ENCODE assay signal across 8 mouse cellular contexts in genomic region chr9:122117112-122117616, GRCm38 (mm10). TPM values are rescaled to one million over a fixed set of nuclear protein-coding genes. Genes with fewer than 3 reads are reported as not detected.
A peak's percentile ranks its signal among the peaks of the same experiment; 100 is the strongest.
DNase-seq lines count a peak whose midpoint lies in the region; ATAC-seq and TF ChIP-seq lines count a peak whose summit lies in the region.

Gene Snrk, plus strand, starts transcription at chr9:122117266.

- TF ChIP-seq EP300 in CH12.LX (IDR thresholded peaks at IDR 0.05; ENCODE audit: low read length), result no peak

- no peak for TF ChIP-seq RAD21 in CH12.LX (IDR thresholded peaks at IDR 0.05; ENCODE audit: low read depth, low read length)

- H3K27ac ChIP-seq in CH12.LX (ENCODE audit: insufficient read depth, low read depth), result no peak within 1 kb of the TSS
- peak within 1 kb of the TSS; percentile 94 for H3K27ac ChIP-seq in forebrain, embryonic 12.5 days
- peak within 1 kb of the TSS; percentile 88 for H3K27ac ChIP-seq in heart, embryonic 16.5 days (ENCODE audit: low read length)
- peak within 1 kb of the TSS; percentile 89 for H3K27ac ChIP-seq in liver, embryonic 13.5 days
- H3K27ac ChIP-seq in stomach, embryonic 14.5 days (ENCODE audit: low read length), result peak within 1 kb of the TSS; percentile 83

- ATAC-seq in forebrain, embryonic 12.5 days (ENCODE audit: low FRiP score), result peak; percentile 97
- ATAC-seq in heart, embryonic 16.5 days (replicated peaks; ENCODE audit: extremely low read depth, insufficient read depth, low FRiP score), result peak; percentile 95
- ATAC-seq in liver, embryonic 13.5 days (ENCODE audit: low read depth), result peak; percentile 94
- peak; percentile 95 for ATAC-seq in stomach, embryonic 14.5 days (ENCODE audit: insufficient number of reproducible peaks, insufficient read depth, low FRiP score, low read depth)

- H3K4me2 ChIP-seq in CH12.LX (ENCODE audit: insufficient read depth, low read depth, poor library complexity, severe bottlenecking), result peak within 1 kb of the TSS; percentile 99
- peak within 1 kb of the TSS; percentile 90 for H3K4me2 ChIP-seq in forebrain, embryonic 12.5 days
- peak within 1 kb of the TSS; percentile 84 for H3K4me2 ChIP-seq in heart, embryonic 16.5 days (ENCODE audit: low read depth, low read length)
- peak within 1 kb of the TSS; percentile 89 for H3K4me2 ChIP-seq in liver, embryonic 13.5 days
- H3K4me2 ChIP-seq in stomach, embryonic 14.5 days (replicated peaks; ENCODE audit: low read depth, low read length), result peak within 1 kb of the TSS; percentile 86

- H3K4me3 ChIP-seq in CH12.LX (replicated peaks in 1 of 3; ENCODE audit: low read depth in 2 of 3, low read length in 2 of 3, poor library complexity in 1 of 3), result peak within 1 kb of the TSS; percentile 69 to 90 (median 76)
- peak within 1 kb of the TSS; percentile 89 for H3K4me3 ChIP-seq in forebrain, embryonic 12.5 days (replicated peaks)
- H3K4me3 ChIP-seq in heart, embryonic 16.5 days (ENCODE audit: low read length), result peak within 1 kb of the TSS; percentile 89
- H3K4me3 ChIP-seq in liver, embryonic 13.5 days (replicated peaks), result peak within 1 kb of the TSS; percentile 87
- peak within 1 kb of the TSS; percentile 79 for H3K4me3 ChIP-seq in stomach, embryonic 14.5 days (ENCODE audit: low read depth, low read length)

- in situ Hi-C loops in CH12.LX (cut with MboI; ENCODE audit: low pct_ligation_motif_present, low pct_unique_long_range_greater_than_20kb, low sequenced_read_pairs), result no loop called here

- H3K4me1 ChIP-seq in CH12.LX (ENCODE audit: control insufficient read depth in 1 of 2, insufficient read depth in 2 of 2), result peaks cover 2 to 10% of the 10 kb centered on the region in 2 experiments; a peak in 3 of 4 replicates
- peaks cover 9% of the 10 kb centered on the region for H3K4me1 ChIP-seq in forebrain, embryonic 12.5 days
- H3K4me1 ChIP-seq in heart, embryonic 16.5 days (ENCODE audit: control insufficient read depth, insufficient read depth, low read length), result peaks cover 11% of the 10 kb centered on the region
- peaks cover 49% of the 10 kb centered on the region for H3K4me1 ChIP-seq in liver, embryonic 13.5 days (replicated peaks)
- peaks cover 7% of the 10 kb centered on the region; the same call in 1 of the 2 replicates for H3K4me1 ChIP-seq in stomach, embryonic 14.5 days (ENCODE audit: control insufficient read depth, insufficient read depth, low read length)

- TF ChIP-seq POLR2A in CH12.LX (IDR thresholded peaks at IDR 0.05; ENCODE audit: low read depth, low read length), result peak; percentile 78

- H3K27me3 ChIP-seq in CH12.LX (replicated peaks), result peaks cover 7% of the 10 kb centered on the region
- no peaks in the 10 kb centered on the region for H3K27me3 ChIP-seq in forebrain, embryonic 12.5 days
- no peaks in the 10 kb centered on the region for H3K27me3 ChIP-seq in heart, embryonic 16.5 days (ENCODE audit: control insufficient read depth, insufficient read depth, low read length)
- H3K27me3 ChIP-seq in liver, embryonic 13.5 days, result no peaks in the 10 kb centered on the region
- no peaks in the 10 kb centered on the region for H3K27me3 ChIP-seq in stomach, embryonic 14.5 days (ENCODE audit: control insufficient read depth, insufficient read depth, low read length)

- peaks cover 6% of the 10 kb centered on the region for H3K79me2 ChIP-seq in CH12.LX (replicated peaks; ENCODE audit: control insufficient read depth, extremely low read depth, insufficient read depth, poor library complexity, severe bottlenecking)

- TF ChIP-seq CTCF in CH12.LX (conservative IDR thresholded peaks at IDR 0.05 in 1 of 2, IDR thresholded peaks at IDR 0.05 in 1 of 2; ENCODE audit: low read depth in 2 of 2, low read length in 2 of 2), result no peak

- WGBS in forebrain, embryonic 12.5 days, result 1% methylated on average over 49 of the region's 67 CpGs
- WGBS in heart, embryonic 16.5 days, result under 1% methylated on average over 67 of the region's 67 CpGs
- WGBS in liver, embryonic 13.5 days (ENCODE audit: insufficient replicate concordance), result under 1% methylated on average over 64 of the region's 67 CpGs
- under 1% methylated on average over 67 of the region's 67 CpGs for WGBS in stomach, embryonic 14.5 days

- no peaks in the 10 kb centered on the region for H3K9me3 ChIP-seq in CH12.LX (replicated peaks; ENCODE audit: low read length)
- H3K9me3 ChIP-seq in forebrain, embryonic 12.5 days, result no peaks in the 10 kb centered on the region
- no peaks in the 10 kb centered on the region for H3K9me3 ChIP-seq in heart, embryonic 16.5 days (replicated peaks; ENCODE audit: control insufficient read depth, low read length)
- H3K9me3 ChIP-seq in liver, embryonic 13.5 days (replicated peaks), result no peaks in the 10 kb centered on the region
- no peaks in the 10 kb centered on the region for H3K9me3 ChIP-seq in stomach, embryonic 14.5 days (ENCODE audit: control insufficient read depth, low read depth, low read length)

- peak; percentile 58 for DNase-seq in CH12.LX (ENCODE audit: extremely low read depth)
- peak; percentile 49 for DNase-seq in c-Kit-positive CD71-positive TER-119-negative erythroid progenitor cells, embryonic 14.5 days (ENCODE audit: low read depth)
- DNase-seq in kidney, postnatal 25 days, result peak; percentile 88 to 94
- DNase-seq in liver, embryonic 13.5 days, result peak; percentile 71
- DNase-seq in natural killer cell, adult 2 months (ENCODE audit: low spot score in 2 of 2), result peak; percentile 80 to 84

- H3K9ac ChIP-seq in CH12.LX (ENCODE audit: insufficient read depth, low read depth), result peak within 1 kb of the TSS; percentile 92
- H3K9ac ChIP-seq in forebrain, embryonic 12.5 days, result peak within 1 kb of the TSS; percentile 96
- H3K9ac ChIP-seq in heart, embryonic 16.5 days (ENCODE audit: low read length), result peak within 1 kb of the TSS; percentile 99
- peak within 1 kb of the TSS; percentile 94 for H3K9ac ChIP-seq in liver, embryonic 13.5 days
- peak within 1 kb of the TSS; percentile 91 for H3K9ac ChIP-seq in stomach, embryonic 14.5 days (replicated peaks; ENCODE audit: low read depth, low read length)

- dilution Hi-C loops in CH12.LX (cut with MboI; ENCODE audit: extremely low pct_ligation_motif_present, extremely low pct_unique_long_range_greater_than_20kb, low sequenced_read_pairs), result no loop called here

- H3K36me3 ChIP-seq in CH12.LX (replicated peaks in 1 of 2; ENCODE audit: control insufficient read depth in 1 of 2, insufficient read depth in 1 of 2, low read length in 1 of 2), result peaks cover 0 to 9% of the 10 kb centered on the region in 2 experiments
- no peaks in the 10 kb centered on the region; the same call in 1 of the 2 replicates for H3K36me3 ChIP-seq in forebrain, embryonic 12.5 days (replicated peaks)
- H3K36me3 ChIP-seq in heart, embryonic 16.5 days (ENCODE audit: control insufficient read depth, insufficient read depth), result no peaks in the 10 kb centered on the region
- H3K36me3 ChIP-seq in liver, embryonic 13.5 days, result no peaks in the 10 kb centered on the region
- no peaks in the 10 kb centered on the region; the same call in 1 of the 2 replicates for H3K36me3 ChIP-seq in stomach, embryonic 14.5 days (ENCODE audit: control insufficient read depth, insufficient read depth, low read length)

TF ChIP-seq in CH12.LX, 34 proteins besides CTCF, POLR2A, EP300 and RAD21:
- TF ChIP-seq JUND (conservative IDR thresholded peaks at IDR 0.05; ENCODE audit: low read depth, low read length) (no peak), ZKSCAN1 (IDR thresholded peaks at IDR 0.05; ENCODE audit: borderline replicate concordance, low read depth, low read length) (no peak), MYC (IDR thresholded peaks at IDR 0.05; ENCODE audit: low read depth, low read length) (no peak), TBP (conservative IDR thresholded peaks at IDR 0.05; ENCODE audit: low read depth, low read length) (no peak), ZNF384 (IDR thresholded peaks at IDR 0.05; ENCODE audit: low read depth, low read length) (no peak), HCFC1 (IDR thresholded peaks at IDR 0.05; ENCODE audit: low read depth, low read length) (peak; percentile 34; the same call in 1 of the 2 replicates), BHLHE40 (IDR thresholded peaks at IDR 0.05; ENCODE audit: low read depth, low read length) (no peak), POLR2AphosphoS2 (IDR thresholded peaks at IDR 0.05; ENCODE audit: low read depth, low read length) (no peak), NELFE (IDR thresholded peaks at IDR 0.05; ENCODE audit: low read depth, low read length) (peak; percentile 64; the same call in 1 of the 2 replicates), GABPA (IDR thresholded peaks at IDR 0.05; ENCODE audit: insufficient replicate concordance, low read depth, low read length) (no peak), SIN3A (IDR thresholded peaks at IDR 0.05; ENCODE audit: low read length) (no peak), NRF1 (IDR thresholded peaks at IDR 0.05; ENCODE audit: low read depth, low read length) (peak; percentile 90), UBTF (IDR thresholded peaks at IDR 0.05; ENCODE audit: low read depth, low read length) (peak; percentile 90), ZMIZ1 (IDR thresholded peaks at IDR 0.05; ENCODE audit: low read depth, low read length) (0 out of 2 replicates have a peak, but pooled peaks have one; percentile 43), USF2 (conservative IDR thresholded peaks at IDR 0.05; ENCODE audit: low read depth, low read length) (no peak), ZC3H11A (IDR thresholded peaks at IDR 0.05; ENCODE audit: low read depth, low read length) (no peak)
TF ChIP-seq in CH12.LX: peak in this region for 5.

RNA-seq across cellular contexts. Expression of gene Snrk, which starts in this region (rescaled TPM):
- total RNA-seq in CH12.LX (2012; rRNA removed) (10.5 and 13.1 TPM in 2 replicates), CH12.LX (2014; rRNA removed) (6.0 and 6.1 TPM in 2 replicates)
- 6.7 and 7.0 TPM in 2 replicates for polyA plus RNA-seq in CH12.LX (2012; ENCODE audit: insufficient read length, low read depth)
- polyA plus RNA-seq in forebrain, embryonic 12.5 days (2016; fragmentation: Nextera tagmentation; extraction: Ambion mirVana), result 51.1 and 60.4 TPM in 2 replicates
- 59.1 and 61.7 TPM in 2 replicates for polyA plus RNA-seq in heart, embryonic 16.5 days (2015; fragmentation: Nextera tagmentation; extraction: Ambion mirVana)
- polyA plus RNA-seq in liver, embryonic 13.5 days (2015; fragmentation: Nextera tagmentation; extraction: Ambion mirVana), result 14.6 and 21.8 TPM in 2 replicates
- 37.2 and 40.3 TPM in 2 replicates for polyA plus RNA-seq in stomach, embryonic 14.5 days (2014; fragmentation: Nextera tagmentation; extraction: Ambion mirVana)
